Mouse (Mus musculus): ENCODE results near the gene Smyd4.

Gene Smyd4

GRCm38 (mm10) chr11:75420810-75421374 is 72.7 kb downstream of the Smyd4 start:
- DNase-seq: no peak

GRCm38 (mm10) chr11:75421375-75422012 is 73.3 kb downstream of the Smyd4 start:
- no peak for DNase-seq

DNA sequence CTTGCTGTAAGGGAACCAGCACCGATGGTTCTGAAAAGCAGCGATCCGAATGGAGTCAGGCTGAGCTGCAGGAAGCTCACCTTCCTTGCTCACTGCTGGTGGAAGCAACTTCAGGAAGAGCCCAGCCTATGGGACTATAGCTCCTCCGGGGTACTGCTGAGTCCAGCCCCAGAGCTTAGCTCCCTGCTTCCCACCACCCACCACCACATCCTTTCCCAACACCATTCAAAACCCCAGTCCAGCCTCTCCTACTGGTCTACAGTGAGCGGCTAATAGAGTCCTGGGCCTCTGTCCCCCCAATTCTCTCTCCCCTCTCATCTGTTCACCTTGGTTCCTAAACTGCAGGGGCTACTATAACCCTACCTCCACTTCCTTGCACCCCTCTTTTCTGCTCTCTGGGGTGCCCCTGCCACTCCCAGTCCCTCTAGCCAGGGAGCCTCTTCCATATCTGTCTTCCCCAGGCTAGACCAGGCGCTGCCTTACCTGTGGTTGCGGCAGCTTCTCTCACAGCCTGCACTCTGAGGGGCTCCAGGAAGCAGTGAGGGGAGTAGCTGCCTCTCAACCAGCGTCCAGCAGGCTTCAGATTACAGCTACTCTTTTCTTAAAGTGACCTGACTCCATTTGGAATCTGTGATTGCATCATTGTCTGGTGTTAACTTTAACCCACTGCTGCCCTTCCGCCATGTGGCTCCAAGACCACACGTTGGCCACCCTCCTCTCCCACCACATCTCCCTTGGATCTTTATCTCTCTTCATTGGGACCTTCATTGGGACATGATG is 74.0 kb downstream of the Smyd4 start, which contains the start of gene Serpinf1:
Serpinf1 (minus strand) TSS at position 689 of the 780 bp plus-strand sequence.
- DNase-seq: no peak

- no peak for DNase-seq
Observed at GRCm38 (mm10) chr11:75423091-75423490, 74.9 kb downstream of the Smyd4 start.

- no peak for DNase-seq
Observed at GRCm38 (mm10) chr11:75424033-75424432, 75.8 kb downstream of the Smyd4 start.

DNA sequence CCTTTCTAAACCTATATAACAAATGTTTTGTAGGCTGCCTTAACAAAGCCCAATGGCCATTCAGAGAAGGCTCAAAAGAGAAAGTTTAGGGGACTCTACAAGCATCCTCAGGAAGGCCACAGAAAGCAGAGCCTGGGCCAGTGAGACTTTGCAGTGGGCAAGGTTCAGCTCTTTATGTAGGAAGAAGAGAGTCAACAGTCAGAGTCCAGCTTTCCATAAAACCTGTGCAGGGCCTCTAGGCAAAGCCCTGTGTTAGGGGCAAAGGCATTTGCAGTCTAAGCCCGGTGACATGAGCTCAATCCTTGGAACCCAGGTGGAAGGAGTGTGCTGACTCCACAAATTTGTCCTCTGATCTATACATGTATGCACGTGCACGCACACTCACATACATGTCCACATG is 76.2 kb downstream of the Smyd4 start:
- no peak for DNase-seq

GRCm38 (mm10) chr11:75429019-75429705 is 80.9 kb downstream of the Smyd4 start:
- no peak for DNase-seq

DNA sequence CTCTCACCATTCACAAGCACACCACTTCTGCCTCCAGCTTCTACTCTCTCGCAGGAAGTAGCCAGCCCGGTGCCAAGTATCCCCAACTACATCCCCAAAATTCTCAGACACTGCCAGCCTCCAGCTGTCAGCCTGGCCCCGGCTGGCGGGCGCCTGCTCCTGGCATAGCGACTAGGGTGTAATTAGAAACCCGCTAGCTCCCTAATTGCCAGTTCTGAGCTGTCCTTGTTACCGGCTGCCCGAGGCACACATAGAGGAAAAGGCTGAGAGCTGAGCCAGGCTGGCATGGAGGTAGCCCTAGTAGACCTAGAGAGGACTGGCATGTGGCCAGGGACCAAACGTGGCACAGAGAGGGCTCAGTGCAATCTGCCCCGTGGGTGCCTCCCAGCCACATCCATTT is 83.1 kb downstream of the Smyd4 start:
- DNase-seq: peak; percentile 69 to 82

- DNase-seq: no peak
Observed at GRCm38 (mm10) chr11:75434138-75434537, 85.9 kb downstream of the Smyd4 start.

DNA sequence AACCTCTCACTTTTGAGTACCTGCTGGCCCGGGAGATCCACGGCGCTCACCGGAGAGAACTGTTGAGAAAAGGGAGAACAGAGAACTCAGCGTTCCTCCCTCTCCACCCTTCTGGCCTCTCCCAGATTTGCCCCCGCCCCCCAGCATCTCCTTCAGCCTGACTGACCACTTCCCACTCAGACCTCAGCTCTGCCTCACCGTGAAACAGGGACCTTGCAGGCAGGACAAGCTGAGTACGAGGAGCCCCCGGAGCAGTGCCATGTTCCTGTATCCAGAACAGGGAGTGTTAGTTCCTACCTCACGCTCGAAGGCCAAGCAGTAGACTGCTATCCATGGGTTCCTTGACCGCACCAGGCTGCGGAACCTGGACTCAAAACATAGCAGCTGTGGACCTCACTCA is 90.0 kb downstream of the Smyd4 start:
- no peak for DNase-seq

GRCm38 (mm10) chr11:75438804-75439203 is 90.6 kb downstream of the Smyd4 start:
- DNase-seq: no peak

- no peak for DNase-seq
Observed at GRCm38 (mm10) chr11:75439363-75439762, 91.1 kb downstream of the Smyd4 start, which contains the start of gene Serpinf2. TSS of gene Serpinf2 (minus strand) at chr11:75439591.

DNA sequence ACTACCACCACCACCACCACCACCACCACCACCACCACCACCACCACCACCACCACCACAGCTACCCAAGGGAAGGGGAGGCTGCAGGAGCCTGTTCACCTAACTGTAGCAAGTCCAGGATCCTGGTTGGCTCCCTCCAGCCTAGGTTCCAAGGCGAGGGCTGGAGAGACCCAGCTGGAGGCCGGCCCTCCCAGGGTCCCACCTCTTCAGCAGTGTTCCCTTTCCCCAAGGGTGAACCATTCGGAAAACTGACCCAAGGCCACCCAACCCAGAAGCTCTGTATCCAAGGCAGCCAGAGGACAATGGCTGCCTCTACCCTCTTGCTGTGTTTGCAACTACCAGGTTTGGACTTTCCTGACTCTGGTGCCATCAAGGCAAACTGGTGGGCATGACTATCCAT is 91.7 kb downstream of the Smyd4 start:
- no peak for DNase-seq

DNA sequence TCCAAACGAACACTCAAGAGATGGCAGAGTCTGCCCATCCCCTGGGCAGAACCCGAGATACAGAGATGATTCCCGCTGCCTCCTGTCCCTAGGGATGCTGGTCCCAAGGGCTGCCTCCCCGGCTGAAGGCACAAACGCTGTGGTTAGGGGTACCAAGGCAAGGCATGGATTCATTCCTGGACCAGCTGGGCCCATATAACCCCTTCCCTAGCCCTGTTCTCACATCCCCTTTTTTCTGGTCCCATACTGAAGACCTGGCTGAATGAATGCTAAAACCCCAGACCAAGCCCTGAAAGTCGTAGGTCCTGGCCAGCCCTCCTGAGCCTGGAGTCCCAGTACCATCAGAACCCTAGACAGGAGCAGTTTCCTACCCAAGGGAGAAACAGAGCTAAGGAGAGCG is 92.8 kb downstream of the Smyd4 start:
- DNase-seq: no peak

DNA sequence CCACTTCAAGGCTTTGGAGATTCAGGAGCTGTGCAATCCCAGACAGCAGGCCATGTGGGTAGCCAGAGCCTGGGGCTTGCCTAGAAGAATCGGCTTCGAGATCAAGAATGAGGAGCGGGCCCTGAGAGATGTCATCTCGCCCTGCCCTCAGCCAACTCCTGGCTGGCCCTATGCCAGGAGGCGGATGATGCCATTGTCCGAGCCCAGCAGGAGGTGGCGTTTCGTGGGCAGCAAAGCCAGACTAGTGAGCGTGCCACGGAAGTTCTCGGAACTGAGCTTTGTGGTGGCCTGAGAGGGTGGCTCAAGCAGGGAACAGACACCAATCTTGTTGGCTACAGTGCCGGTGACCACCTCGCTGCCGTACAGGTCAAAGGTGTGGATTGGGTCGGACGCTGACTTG is 93.4 kb downstream of the Smyd4 start:
- peak; percentile 48 to 66 for DNase-seq

DNA sequence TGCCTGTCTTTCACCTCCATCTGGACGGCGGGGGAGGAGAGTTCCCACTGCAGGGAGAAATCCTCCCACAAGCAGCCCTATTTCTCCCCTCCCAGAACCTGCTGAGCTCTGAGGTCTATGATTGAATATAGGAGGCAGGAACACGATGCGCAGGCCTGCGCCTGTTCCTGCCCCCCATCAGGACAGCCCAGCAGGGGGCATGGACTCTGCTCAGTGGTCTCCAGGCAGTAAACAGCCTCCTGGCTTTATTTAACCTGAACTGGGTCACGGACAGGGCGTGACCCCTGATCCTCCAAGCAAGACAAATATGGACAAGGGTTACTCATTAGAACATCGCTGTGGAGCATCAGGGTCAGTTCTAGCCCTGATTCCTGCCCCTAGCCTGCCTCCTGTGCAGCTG is 95.5 kb downstream of the Smyd4 start:
- no peak for DNase-seq

- no peak for DNase-seq
Observed at GRCm38 (mm10) chr11:75448575-75448974, 100.3 kb downstream of the Smyd4 start.

- peak; percentile 57 to 74 for DNase-seq
Observed at GRCm38 (mm10) chr11:75449695-75450094, 101.5 kb downstream of the Smyd4 start.

- DNase-seq: no peak
Observed at GRCm38 (mm10) chr11:75450304-75450908, 102.2 kb downstream of the Smyd4 start.

GRCm38 (mm10) chr11:75450936-75451335 is 102.7 kb downstream of the Smyd4 start:
- peak in 1 of 2 experiments; percentile 15 for DNase-seq

DNA sequence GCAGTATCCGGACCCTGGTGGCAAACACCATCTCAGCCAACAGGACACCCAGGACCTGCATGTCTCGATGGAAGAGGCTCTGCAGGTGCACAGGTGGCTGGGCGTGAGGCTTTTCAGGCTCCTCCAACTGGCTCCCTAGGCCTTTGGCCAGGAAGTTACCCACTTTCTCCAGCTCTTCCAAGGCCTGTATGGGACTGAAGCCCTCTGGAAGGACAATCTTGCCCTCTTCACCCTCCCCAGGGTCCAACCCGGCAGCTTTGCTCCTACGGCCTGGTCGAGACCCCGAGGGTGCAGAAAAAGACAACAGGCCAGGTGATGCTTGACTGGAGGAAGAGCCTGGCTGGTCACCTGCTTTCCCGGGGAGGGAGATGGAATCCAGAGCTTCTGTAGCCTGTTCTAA is 103.8 kb downstream of the Smyd4 start:
- DNase-seq: no peak

DNA sequence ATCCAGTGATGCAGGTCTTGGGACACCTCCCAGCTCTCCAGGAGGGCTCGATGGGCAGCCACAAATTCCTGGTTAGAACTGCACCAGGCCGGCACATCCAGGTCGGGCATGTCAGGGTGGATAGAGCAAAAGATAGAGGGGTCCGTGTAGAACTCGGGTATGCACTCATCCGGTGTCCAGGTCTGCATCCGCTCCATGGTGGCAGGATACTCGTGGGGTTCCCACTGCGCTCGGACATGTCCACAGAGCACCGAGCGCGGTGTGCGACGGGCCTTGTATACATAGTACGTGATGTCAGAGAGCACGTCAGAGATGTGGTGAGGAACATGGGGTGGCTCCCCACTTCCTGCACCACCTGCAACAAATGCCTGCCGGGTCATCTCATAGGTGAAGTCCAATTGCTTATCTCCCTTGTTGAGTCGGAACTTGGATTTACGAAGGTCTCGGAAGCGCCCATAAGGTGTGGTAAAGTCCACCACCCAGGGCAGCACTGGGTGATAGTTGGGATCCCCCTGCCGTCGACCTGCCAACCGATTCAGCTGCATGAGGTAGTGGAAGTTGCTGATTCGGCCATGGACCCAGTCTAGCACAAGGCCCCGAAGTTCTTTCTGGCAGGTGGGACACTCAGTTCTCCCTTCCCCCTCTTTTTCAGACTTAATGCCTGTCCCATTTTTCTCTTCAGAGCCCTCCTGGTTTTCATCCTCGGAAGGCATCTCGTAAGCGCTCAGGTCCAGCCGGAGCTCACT is 104.8 kb downstream of the Smyd4 start:
- no peak for DNase-seq

All from cerebellum, postnatal 25 days (tissue).